ENCODE assay signal across 8 mouse cellular contexts in the genomic region with DNA sequence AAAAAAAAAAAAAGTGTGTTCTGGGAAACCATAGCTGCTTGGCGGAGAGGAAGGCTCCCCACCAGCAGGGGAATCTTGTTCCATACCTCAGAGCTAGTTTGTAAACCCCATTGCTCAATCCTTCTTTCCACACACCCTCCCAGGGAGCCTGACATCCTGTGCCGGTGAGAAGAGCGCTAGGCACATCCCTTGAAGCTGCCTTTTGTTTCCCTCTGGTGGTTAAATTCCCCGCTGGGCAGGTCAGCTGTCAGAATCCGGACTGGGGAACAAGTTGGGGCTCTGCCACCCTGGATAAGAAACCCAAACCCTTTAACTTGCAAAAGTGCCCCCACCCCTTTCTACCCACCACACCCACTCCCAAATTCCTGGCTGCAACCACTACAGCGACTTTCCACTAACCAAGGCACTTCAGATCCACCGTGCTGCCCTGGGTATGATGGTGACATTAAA. TPM values are rescaled to one million over a fixed set of nuclear protein-coding genes. Genes with fewer than 3 reads are reported as not detected.
DNase-seq lines count a peak whose midpoint lies in the region; ATAC-seq and TF ChIP-seq lines count a peak whose summit lies in the region.
"Had no signal": no experiment of that assay in that cellular context is flagged by ENCODE, and none has a peak within 500 bp of the region (broad histone marks: within the 10 kb centered on the region; RNA-seq: fewer than 3 reads in every experiment).

No protein-coding gene starts in this region.

- ATAC-seq in intestine, postnatal 0 days: 0 out of 2 replicates have a peak, but pooled peaks have one; percentile 16

- peak; percentile 42 for TF ChIP-seq CTCF in ES-Bruce4 (IDR thresholded peaks at IDR 0.05; ENCODE audit: low read depth, low read length)
- peak; percentile 68 for TF ChIP-seq CTCF in intestine, postnatal 0 days (IDR thresholded peaks at IDR 0.05; ENCODE audit: low read depth)

- H3K4me1 ChIP-seq in ES-Bruce4 (ENCODE audit: control insufficient read depth, insufficient read depth, low read length): peaks cover 13% of the 10 kb centered on the region
- H3K4me1 ChIP-seq in intestine, postnatal 0 days (replicated peaks; ENCODE audit: control insufficient read depth, insufficient read depth, low read length): 0 out of 2 replicates have a peak, but pooled peaks cover 5% of the 10 kb centered on the region

- H3K4me3 ChIP-seq in ES-Bruce4 (ENCODE audit: low read depth, low read length): peak overlapping the region; percentile 37
- H3K4me3 ChIP-seq in intestine, postnatal 0 days (ENCODE audit: low read depth, low read length): peak overlapping the region; percentile 11; the same call in 1 of the 2 replicates

- 25% methylated on average over 7 of the region's 7 CpGs for WGBS in intestine, postnatal 0 days

- H3K27ac ChIP-seq in ES-Bruce4 (ENCODE audit: insufficient read depth, low read length): peak overlapping the region; percentile 95
- H3K27ac ChIP-seq in intestine, postnatal 0 days (ENCODE audit: low read depth, low read length): peak overlapping the region; percentile 28

- TF ChIP-seq POLR2A in ES-Bruce4 (IDR thresholded peaks at IDR 0.05; ENCODE audit: insufficient read depth, low read length): no peak

- H3K36me3 ChIP-seq in ES-Bruce4 (ENCODE audit: control insufficient read depth, insufficient read depth, low read length, poor library complexity, severe bottlenecking): no peaks in the 10 kb centered on the region
- H3K36me3 ChIP-seq in intestine, postnatal 0 days (ENCODE audit: control insufficient read depth, insufficient read depth): no peaks in the 10 kb centered on the region

- H3K4me2 ChIP-seq in intestine, postnatal 0 days (replicated peaks; ENCODE audit: low read depth): peak overlapping the region; percentile 58

- H3K9ac ChIP-seq in ES-Bruce4 (ENCODE audit: low read depth, poor library complexity, severe bottlenecking): no peak overlapping the region; the same call in 1 of the 2 replicates
- peak overlapping the region; percentile 31; the same call in 1 of the 2 replicates for H3K9ac ChIP-seq in intestine, postnatal 0 days (ENCODE audit: low read depth, low read length)

- DNase-seq in adipocyte (ENCODE audit: low spot score): peak; percentile 53
- DNase-seq in gastrocnemius, postnatal 36 days: peak; percentile 10 to 32
- DNase-seq in lung, postnatal 10 days: peak; percentile 65
- DNase-seq in urinary bladder, postnatal 25 days (ENCODE audit: low spot score): peak; percentile 34
- DNase-seq in T-cell, adult 2 months (ENCODE audit: low spot score): no peak

- no peaks in the 10 kb centered on the region for H3K9me3 ChIP-seq in ES-Bruce4 (replicated peaks; ENCODE audit: control insufficient read depth, insufficient read depth, low read length, poor library complexity, severe bottlenecking)
- no peaks in the 10 kb centered on the region for H3K9me3 ChIP-seq in intestine, postnatal 0 days (ENCODE audit: control insufficient read depth)

- intact Hi-C loops in gastrocnemius, postnatal 36 days (cut with DNase I): loop anchor here (2.0 to 5.0 kb wide), 2 partner anchors 38 to 101 kb away; no protein-coding TSS in a partner anchor

- peak; percentile 83 for TF ChIP-seq EP300 in ES-Bruce4 (IDR thresholded peaks at IDR 0.05; ENCODE audit: insufficient read depth, low read depth, low read length)

- H3K27me3 ChIP-seq in ES-Bruce4 (ENCODE audit: control insufficient read depth, insufficient read depth, low read length, poor library complexity, severe bottlenecking): no peaks in the 10 kb centered on the region
- no peaks in the 10 kb centered on the region for H3K27me3 ChIP-seq in intestine, postnatal 0 days (replicated peaks; ENCODE audit: control insufficient read depth, insufficient read depth, low read length)

RNA-seq across cellular contexts. Expression of a gene that starts 2.2 kb away (rescaled TPM):
- 410 and 433 TPM in 2 replicates for polyA plus RNA-seq in ES-Bruce4 (2011; ENCODE audit: insufficient read depth, insufficient read length, low read depth, missing spikeins)
- 10 to 100 TPM; 30.2 to 45.6 TPM for total RNA-seq in gastrocnemius, postnatal 36 days (2021)
- 324 and 334 TPM in 2 replicates for polyA plus RNA-seq in intestine, postnatal 0 days (2015; fragmentation: Nextera tagmentation; extraction: Ambion mirVana)

RNA-seq across cellular contexts. Expression of a gene that starts 9.4 kb away (rescaled TPM):
- polyA plus RNA-seq in ES-Bruce4 (2011; ENCODE audit: insufficient read depth, insufficient read length, low read depth, missing spikeins): not detected in 2 replicates
- not detected for total RNA-seq in gastrocnemius, postnatal 36 days (2021)
- polyA plus RNA-seq in intestine, postnatal 0 days (2015; fragmentation: Nextera tagmentation; extraction: Ambion mirVana): 0.93 and 1.0 TPM in 2 replicates

RNA-seq across cellular contexts. Expression of a gene that starts 20.6 kb away (rescaled TPM):
- not detected in 2 replicates for polyA plus RNA-seq in ES-Bruce4 (2011; ENCODE audit: insufficient read depth, insufficient read length, low read depth, missing spikeins)
- not detected for total RNA-seq in gastrocnemius, postnatal 36 days (2021)
- polyA plus RNA-seq in intestine, postnatal 0 days (2015; fragmentation: Nextera tagmentation; extraction: Ambion mirVana): not detected in 2 replicates
- polyA plus RNA-seq: large intestine, adult 2 months had no signal

RNA-seq across cellular contexts. Expression of a gene that starts 41.3 kb away (rescaled TPM):
- polyA plus RNA-seq in ES-Bruce4 (2011; ENCODE audit: insufficient read depth, insufficient read length, low read depth, missing spikeins): 501 and 504 TPM in 2 replicates
- total RNA-seq in gastrocnemius, postnatal 36 days (2021): under 1 TPM in 1 of 2 experiments, not detected in 1; 0.77 TPM
- polyA plus RNA-seq in intestine, postnatal 0 days (2015; fragmentation: Nextera tagmentation; extraction: Ambion mirVana): 122 and 133 TPM in 2 replicates

RNA-seq across cellular contexts. Expression of a gene that starts 52.5 kb away (rescaled TPM):
- 720 and 786 TPM in 2 replicates for polyA plus RNA-seq in ES-Bruce4 (2011; ENCODE audit: insufficient read depth, insufficient read length, low read depth, missing spikeins)
- total RNA-seq in gastrocnemius, postnatal 36 days (2021): 10 to 100 TPM; 50.9 to 51.8 TPM
- polyA plus RNA-seq in intestine, postnatal 0 days (2015; fragmentation: Nextera tagmentation; extraction: Ambion mirVana): 686 and 738 TPM in 2 replicates
